ENCODE assay signal across 8 mouse cellular contexts in the genomic region with DNA sequence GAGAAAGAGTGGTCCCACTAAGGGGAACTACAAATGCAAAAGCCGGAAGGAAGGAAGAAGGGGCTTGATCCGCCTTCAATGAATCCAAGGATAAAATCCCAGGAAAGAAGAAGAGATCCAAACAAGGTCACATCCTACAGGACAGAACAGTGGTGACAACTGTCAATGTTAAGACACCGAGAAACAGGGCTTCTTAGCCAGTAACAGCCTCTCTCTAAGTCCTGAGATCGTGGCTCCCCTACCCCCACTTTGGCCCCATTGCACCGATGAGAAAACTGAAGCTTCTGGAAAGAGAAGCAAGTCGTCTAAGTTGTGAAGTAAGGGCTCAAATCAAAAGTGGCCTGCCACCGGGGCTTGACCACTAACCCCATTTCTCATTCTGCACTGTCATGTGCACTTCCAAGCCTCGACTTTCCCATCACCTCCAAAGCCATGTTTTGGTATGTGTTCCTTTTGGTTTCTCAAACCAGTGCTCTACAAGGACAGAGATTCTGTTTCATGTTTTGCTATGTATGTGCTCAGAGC. TPM values are rescaled to one million over a fixed set of nuclear protein-coding genes. Genes with fewer than 3 reads are reported as not detected.
DNase-seq lines count a peak whose midpoint lies in the region; ATAC-seq and TF ChIP-seq lines count a peak whose summit lies in the region.

No protein-coding gene starts in this region.

- TF ChIP-seq CTCF in lung, embryonic 14.5 days (IDR thresholded peaks at IDR 0.05; ENCODE audit: low read depth): no peak
- no peak for TF ChIP-seq CTCF in hindbrain, postnatal 0 days (IDR thresholded peaks at IDR 0.05; ENCODE audit: low read depth)

- 47% methylated on average over 8 of the region's 8 CpGs for WGBS in lung, embryonic 14.5 days
- whole genome bisulfite sequencing in forebrain, embryonic 10.5 days: 57% methylated on average over 8 of the region's 8 CpGs
- WGBS in hindbrain, postnatal 0 days: 57% methylated on average over 8 of the region's 8 CpGs
- 53% methylated on average over 8 of the region's 8 CpGs for WGBS in midbrain, embryonic 16.5 days

- H3K27ac ChIP-seq in lung, embryonic 14.5 days (ENCODE audit: low read depth): no peak overlapping the region
- H3K27ac ChIP-seq in forebrain, embryonic 10.5 days: no peak overlapping the region
- peak overlapping the region; percentile 89; the same call in 1 of the 2 replicates for H3K27ac ChIP-seq in hindbrain, postnatal 0 days
- no peak overlapping the region for H3K27ac ChIP-seq in midbrain, embryonic 16.5 days (ENCODE audit: low read length)

- H3K27me3 ChIP-seq in lung, embryonic 14.5 days (ENCODE audit: insufficient read depth, low read length): no peaks in the 10 kb centered on the region
- peaks cover 34% of the 10 kb centered on the region for H3K27me3 ChIP-seq in forebrain, embryonic 10.5 days (ENCODE audit: poor library complexity, severe bottlenecking)
- H3K27me3 ChIP-seq in hindbrain, postnatal 0 days (ENCODE audit: insufficient read depth, low read length): no peaks in the 10 kb centered on the region
- H3K27me3 ChIP-seq in midbrain, embryonic 16.5 days (ENCODE audit: control insufficient read depth, insufficient read depth, low read depth, low read length): no peaks in the 10 kb centered on the region

- no peak for ATAC-seq in lung, embryonic 14.5 days (ENCODE audit: insufficient read depth)
- no peak for ATAC-seq in hindbrain, postnatal 0 days
- ATAC-seq in midbrain, embryonic 16.5 days: no peak

- no peaks in the 10 kb centered on the region for H3K9me3 ChIP-seq in lung, embryonic 14.5 days (ENCODE audit: low read depth, low read length)
- no peaks in the 10 kb centered on the region for H3K9me3 ChIP-seq in forebrain, embryonic 10.5 days
- no peaks in the 10 kb centered on the region for H3K9me3 ChIP-seq in hindbrain, postnatal 0 days (ENCODE audit: low read length)
- no peaks in the 10 kb centered on the region for H3K9me3 ChIP-seq in midbrain, embryonic 16.5 days (replicated peaks; ENCODE audit: control insufficient read depth, low read length, poor library complexity, severe bottlenecking)

- peak overlapping the region; percentile 93 for H3K4me2 ChIP-seq in lung, embryonic 14.5 days
- H3K4me2 ChIP-seq in hindbrain, postnatal 0 days (ENCODE audit: low read depth, low read length): peak overlapping the region; percentile 71
- H3K4me2 ChIP-seq in midbrain, embryonic 16.5 days (ENCODE audit: low read length): peak overlapping the region; percentile 59

- H3K4me1 ChIP-seq in lung, embryonic 14.5 days (ENCODE audit: insufficient read depth): peaks cover 9% of the 10 kb centered on the region
- peaks cover 53% of the 10 kb centered on the region for H3K4me1 ChIP-seq in forebrain, embryonic 10.5 days
- no peaks in the 10 kb centered on the region for H3K4me1 ChIP-seq in hindbrain, postnatal 0 days (ENCODE audit: insufficient read depth, low read length)
- peaks cover 22% of the 10 kb centered on the region for H3K4me1 ChIP-seq in midbrain, embryonic 16.5 days (ENCODE audit: control insufficient read depth, insufficient read depth, low read length)

- H3K4me3 ChIP-seq in lung, embryonic 14.5 days (ENCODE audit: low read depth, low read length): no peak overlapping the region
- H3K4me3 ChIP-seq in forebrain, embryonic 10.5 days: peak overlapping the region; percentile 88; the same call in 1 of the 2 replicates
- peak overlapping the region; percentile 68 for H3K4me3 ChIP-seq in hindbrain, postnatal 0 days (ENCODE audit: low read length)
- H3K4me3 ChIP-seq in midbrain, embryonic 16.5 days (ENCODE audit: low read depth, low read length): peak overlapping the region; percentile 76

- H3K9ac ChIP-seq in lung, embryonic 14.5 days: no peak overlapping the region
- H3K9ac ChIP-seq in hindbrain, postnatal 0 days (replicated peaks; ENCODE audit: low read length): peak overlapping the region; percentile 84; the same call in 1 of the 2 replicates
- H3K9ac ChIP-seq in midbrain, embryonic 16.5 days (ENCODE audit: low read depth, low read length): peak overlapping the region; percentile 63

- no peak for DNase-seq in lung, embryonic 14.5 days
- no peak for DNase-seq in lung, postnatal 10 days
- no peak for DNase-seq in forebrain, embryonic 10.5 days (ENCODE audit: extremely low spot score, low spot score)
- DNase-seq in hindbrain, postnatal 0 days (ENCODE audit: low spot score): no peak
- no peak for DNase-seq in spleen, postnatal 14 days (ENCODE audit: low spot score in 2 of 2)
- DNase-seq in ovary, adult 18-20 months (ENCODE audit: low spot score): no peak
- no peak for DNase-seq in adrenal gland, postnatal 25 days

- H3K36me3 ChIP-seq in lung, embryonic 14.5 days (ENCODE audit: insufficient read depth): no peaks in the 10 kb centered on the region
- H3K36me3 ChIP-seq in forebrain, embryonic 10.5 days (replicated peaks): peaks cover 7% of the 10 kb centered on the region
- no peaks in the 10 kb centered on the region for H3K36me3 ChIP-seq in hindbrain, postnatal 0 days (ENCODE audit: insufficient read depth, low read length)
- no peaks in the 10 kb centered on the region for H3K36me3 ChIP-seq in midbrain, embryonic 16.5 days (ENCODE audit: control insufficient read depth, insufficient read depth, low read length)

RNA-seq across cellular contexts. Expression of gene B4galt5, which starts 1.2 kb away (rescaled TPM):
- 20.5 and 24.1 TPM in 2 replicates for polyA plus RNA-seq in lung, embryonic 14.5 days (2014; fragmentation: Nextera tagmentation; extraction: Ambion mirVana)
- 6.0 and 7.3 TPM in 2 replicates for polyA plus RNA-seq in forebrain, embryonic 10.5 days (2016; fragmentation: Nextera tagmentation; extraction: Ambion mirVana)
- 60.5 and 67.5 TPM in 2 replicates for total RNA-seq in hindbrain, postnatal 0 days (2014; rRNA removed)
- polyA plus RNA-seq in hindbrain, postnatal 0 days (2015; fragmentation: Nextera tagmentation; extraction: Ambion mirVana): 28.9 and 31.5 TPM in 2 replicates
- polyA plus RNA-seq in midbrain, embryonic 16.5 days (2015; fragmentation: Nextera tagmentation; extraction: Ambion mirVana): 16.6 and 18.1 TPM in 2 replicates
- total RNA-seq in adrenal gland, postnatal 25 days (2021): 72.9 and 78.8 TPM in 2 replicates
